Mouse (Mus musculus) hindbrain, embryonic 14.5 days (tissue): Measurements from ENCODE around the gene Col6a5. TPM values are rescaled to one million over a fixed set of nuclear protein-coding genes. Genes with fewer than 3 reads are reported as not detected.
A peak's percentile ranks its signal among the peaks of the same experiment; 100 is the strongest.
"Not testable (repeated sequence)": the region's sequence is repeated elsewhere in the genome, so short reads cannot be mapped to it uniquely, and the experiment has no call there.

Source experiments
- ATAC-seq: fragments of 200-750 bp; cut with Nextera tagmentation; 2 replicates; pipeline ENCODE4 v1.8.0; 2017; ENCODE audit warnings: moderate number of reproducible peaks, mild to moderate bottlenecking, moderate TSS enrichment, moderate library complexity; ENCODE audit not compliant: low FRiP score
- DNase-seq: peaks from one replicate; pipeline ENCODE4 v3.0.0-alpha.2; 2015; ENCODE audit warnings: low spot score
- H3K27ac ChIP-seq: fragments of 300-500 bp; sonication (generic); 2 replicates; pipeline ENCODE4 v1.5.1; 2014; ENCODE audit warnings: mild to moderate bottlenecking, moderate library complexity
- H3K27me3 ChIP-seq: fragments of 300-500 bp; sonication (generic); 2 replicates; pipeline ENCODE4 v1.6.1; 2014; ENCODE audit warnings: mild to moderate bottlenecking, low read length, mixed read lengths; ENCODE audit not compliant: control insufficient read depth, insufficient read depth
- H3K36me3 ChIP-seq: fragments of 300-500 bp; sonication (generic); replicated peaks from 2 replicates; pipeline ENCODE4 v1.6.1; 2014; ENCODE audit not compliant: control insufficient read depth, insufficient read depth
- H3K4me1 ChIP-seq: fragments of 300-500 bp; sonication (generic); replicated peaks from 2 replicates; pipeline ENCODE4 v1.6.1; 2014; ENCODE audit warnings: antibody characterized with exemption, low read length, mixed read lengths; ENCODE audit not compliant: control insufficient read depth, insufficient read depth
- H3K4me2 ChIP-seq: fragments of 300-500 bp; sonication (generic); replicated peaks from 2 replicates; pipeline ENCODE4 v1.6.1; 2014; ENCODE audit warnings: mild to moderate bottlenecking, moderate library complexity
- H3K4me3 ChIP-seq: fragments of 300-500 bp; sonication (generic); replicated peaks from 2 replicates; pipeline ENCODE4 v1.5.1; 2014; ENCODE audit warnings: mild to moderate bottlenecking, low read length
- H3K9ac ChIP-seq: fragments of 300-500 bp; sonication (generic); 2 replicates; pipeline ENCODE4 v1.6.1; 2014
- H3K9me3 ChIP-seq: fragments of 300-500 bp; sonication (generic); 2 replicates; pipeline ENCODE4 v1.6.1; 2016; ENCODE audit warnings: low read length; ENCODE audit not compliant: control insufficient read depth
- WGBS: fragments of 180-500 bp; shearing (Covaris S2); extraction: QIAGEN DNeasy Blood & Tissue Kit; methylation state at CpG from one replicate; pipeline ENCODE4 v1.1.7; 2014; 5-methylcytosine and 5-hydroxymethylcytosine counted together
- polyA plus RNA-seq: library from polyadenylated mRNA; unstranded; fragments of >200 nt; fragmentation: Nextera tagmentation; extraction: Ambion mirVana; gene quantifications from 2 replicates; pipeline ENCODE4 v1.2.1, GENCODE M21; 2014

Col6a5 gene
- polyA plus RNA-seq, 1 experiment from 2014 or later = not detected

- not testable (repeated sequence) for H3K27me3 ChIP-seq, H3K9ac ChIP-seq, H3K4me2 ChIP-seq, H3K9me3 ChIP-seq, ATAC-seq, H3K36me3 ChIP-seq, DNase-seq, H3K27ac ChIP-seq, H3K4me3 ChIP-seq, H3K4me1 ChIP-seq
- 66% methylated on average over 5 of the region's 5 CpGs for WGBS
These were observed 119.1 kb downstream of the Col6a5 start for GRCm38 (mm10) chr9:105841386-105841785.

DNA sequence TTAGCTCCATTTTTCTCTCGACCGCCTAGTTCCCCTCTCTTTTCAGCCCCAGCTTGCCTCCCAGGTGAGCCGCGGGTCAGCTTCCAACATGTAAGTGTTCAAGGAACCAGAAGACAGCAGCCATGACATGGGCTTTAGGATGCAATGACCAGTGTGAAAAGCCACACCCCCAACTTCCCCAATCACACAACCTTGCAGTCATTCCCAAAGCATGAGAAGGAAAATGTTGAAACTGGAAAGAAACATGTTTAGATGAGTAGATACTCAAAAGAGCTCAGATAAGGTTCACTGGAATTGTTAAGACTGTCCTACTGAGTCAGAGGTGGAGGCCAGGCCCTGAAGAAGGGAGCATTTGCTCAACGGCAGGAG lies 121.3 kb downstream of the Col6a5 start:
- H3K4me1 ChIP-seq = no peaks in the 10 kb centered on the region
- 83% methylated on average over 5 of the region's 5 CpGs for WGBS
- no peak overlapping the region for H3K4me3 ChIP-seq
- DNase-seq (no peak), ATAC-seq (no peak)
- no peak overlapping the region for H3K27ac ChIP-seq
- no peaks in the 10 kb centered on the region for H3K36me3 ChIP-seq
- no peaks in the 10 kb centered on the region for H3K27me3 ChIP-seq
- no peak overlapping the region for H3K9ac ChIP-seq
- H3K4me2 ChIP-seq = no peak overlapping the region
- no peaks in the 10 kb centered on the region for H3K9me3 ChIP-seq

DNA sequence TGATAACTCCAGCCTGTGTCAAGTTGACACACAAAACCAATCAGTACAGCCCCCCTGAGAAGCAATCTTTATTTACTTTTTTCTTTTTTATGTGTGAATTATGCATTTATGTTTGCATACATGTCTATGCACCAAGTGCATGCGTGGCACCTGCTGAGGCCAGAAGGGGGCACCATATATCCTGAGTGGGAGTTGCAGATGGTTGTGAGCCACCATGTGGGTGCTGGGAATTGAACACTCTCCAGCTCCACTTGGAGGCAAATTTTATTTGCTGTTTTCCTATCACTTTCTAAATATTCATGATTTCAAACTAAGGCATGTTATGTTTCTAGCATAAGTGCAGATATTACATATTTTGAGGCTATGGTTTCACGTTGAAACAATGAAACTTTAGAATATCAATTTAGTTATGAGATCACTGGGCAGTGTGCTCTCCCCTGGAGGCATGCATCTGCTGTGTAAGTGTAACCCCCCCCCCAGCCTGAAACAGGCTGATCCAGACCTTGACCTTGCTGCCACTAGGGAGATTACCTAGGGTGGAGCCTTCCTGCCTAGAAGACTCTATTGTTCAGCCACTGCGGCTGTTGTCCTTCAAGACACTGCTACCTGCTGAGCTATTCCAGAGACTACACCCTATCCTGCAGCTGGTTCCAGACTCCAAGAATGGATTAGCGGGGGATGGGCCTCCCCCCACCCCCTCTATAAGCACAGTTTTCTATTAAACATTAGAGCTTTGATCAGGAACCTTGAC lies 121.9 kb downstream of the Col6a5 start:
- H3K4me2 ChIP-seq = no peak overlapping the region
- ATAC-seq (no peak), DNase-seq (no peak)
- WGBS = 85% methylated on average over 4 of the region's 4 CpGs
- H3K9me3 ChIP-seq = no peaks in the 10 kb centered on the region
- H3K27me3 ChIP-seq = no peaks in the 10 kb centered on the region
- no peaks in the 10 kb centered on the region for H3K36me3 ChIP-seq
- no peak overlapping the region for H3K9ac ChIP-seq
- H3K27ac ChIP-seq = no peak overlapping the region
- no peaks in the 10 kb centered on the region for H3K4me1 ChIP-seq
- H3K4me3 ChIP-seq = no peak overlapping the region

- DNase-seq (no peak), ATAC-seq (no peak)
- WGBS = 75% methylated on average over 7 of the region's 7 CpGs
- Histone ChIP-seq H3K27me3 (no peaks in the 10 kb centered on the region), H3K9ac (no peak overlapping the region), H3K4me2 (no peak overlapping the region), H3K9me3 (no peaks in the 10 kb centered on the region), H3K36me3 (no peaks in the 10 kb centered on the region), H3K4me1 (no peaks in the 10 kb centered on the region), H3K4me3 (no peak overlapping the region), H3K27ac (no peak overlapping the region)
These were observed 124.9 kb downstream of the Col6a5 start for GRCm38 (mm10) chr9:105835587-105835986.

DNA sequence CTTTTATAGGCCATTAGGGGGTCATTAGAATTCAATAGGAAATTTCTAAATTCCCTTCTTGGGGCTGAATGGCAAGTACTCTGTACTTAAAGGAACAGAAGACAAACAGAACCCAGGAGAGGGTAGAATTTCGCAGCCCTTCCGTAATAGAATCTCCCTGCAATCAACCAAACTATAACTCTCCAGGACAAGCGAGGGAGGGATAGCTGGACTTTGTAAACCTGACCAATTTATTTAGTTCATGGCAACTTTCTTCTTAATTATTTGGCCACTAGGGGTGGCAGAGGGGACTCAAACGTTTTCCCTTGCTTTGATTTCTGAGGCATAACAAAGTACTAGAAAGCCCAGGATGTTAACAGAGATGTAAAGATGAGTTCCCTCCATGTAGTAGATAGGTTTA lies 125.6 kb downstream of the Col6a5 start:
- Histone ChIP-seq H3K4me3 (no peak overlapping the region), H3K27ac (no peak overlapping the region), H3K4me1 (no peaks in the 10 kb centered on the region), H3K9ac (no peak overlapping the region), H3K27me3 (no peaks in the 10 kb centered on the region), H3K4me2 (no peak overlapping the region), H3K9me3 (no peaks in the 10 kb centered on the region), H3K36me3 (no peaks in the 10 kb centered on the region)
- DNase-seq = no peak
- 51% methylated on average over 4 of the region's 4 CpGs for WGBS
- no peak for ATAC-seq

DNA sequence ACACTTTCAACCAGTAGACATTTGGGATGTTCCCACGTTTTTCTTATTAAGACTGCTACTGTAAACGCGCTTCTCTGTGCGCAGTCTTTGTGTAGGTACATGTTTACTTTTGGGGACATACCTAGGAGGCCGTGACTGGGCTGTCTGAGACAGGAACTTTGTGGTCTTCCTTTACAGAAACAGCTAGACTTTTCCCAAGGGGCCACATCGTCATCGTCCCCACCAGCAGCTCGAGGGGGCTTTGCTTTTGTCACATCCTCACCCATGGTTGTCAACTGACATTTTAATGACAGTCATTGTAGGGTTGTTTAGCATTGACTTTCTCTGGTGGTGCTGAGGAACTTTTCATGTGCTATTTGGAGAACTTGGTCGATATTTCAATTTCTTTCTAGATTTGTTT lies 129.2 kb downstream of the Col6a5 start:
- Histone ChIP-seq H3K27ac (no peak overlapping the region), H3K4me2 (no peak overlapping the region), H3K27me3 (no peaks in the 10 kb centered on the region; the same call in 1 of the 2 replicates), H3K36me3 (no peaks in the 10 kb centered on the region), H3K9me3 (no peaks in the 10 kb centered on the region), H3K4me3 (no peak overlapping the region), H3K9ac (no peak overlapping the region), H3K4me1 (0 out of 2 replicates have a peak, but pooled peaks cover 9% of the 10 kb centered on the region)
- ATAC-seq = no peak
- 92% methylated on average over 9 of the region's 9 CpGs for WGBS
- DNase-seq = no peak

GRCm38 (mm10) chr9:105827791-105828385 lies 132.6 kb downstream of the Col6a5 start, which contains the start of gene Col6a6:
Gene Col6a6 (minus strand): TSS chr9:105828160.
- WGBS = 17% methylated on average over 20 of the region's 20 CpGs
- H3K4me2 ChIP-seq = peak within 1 kb of the TSS; percentile 28

DNA sequence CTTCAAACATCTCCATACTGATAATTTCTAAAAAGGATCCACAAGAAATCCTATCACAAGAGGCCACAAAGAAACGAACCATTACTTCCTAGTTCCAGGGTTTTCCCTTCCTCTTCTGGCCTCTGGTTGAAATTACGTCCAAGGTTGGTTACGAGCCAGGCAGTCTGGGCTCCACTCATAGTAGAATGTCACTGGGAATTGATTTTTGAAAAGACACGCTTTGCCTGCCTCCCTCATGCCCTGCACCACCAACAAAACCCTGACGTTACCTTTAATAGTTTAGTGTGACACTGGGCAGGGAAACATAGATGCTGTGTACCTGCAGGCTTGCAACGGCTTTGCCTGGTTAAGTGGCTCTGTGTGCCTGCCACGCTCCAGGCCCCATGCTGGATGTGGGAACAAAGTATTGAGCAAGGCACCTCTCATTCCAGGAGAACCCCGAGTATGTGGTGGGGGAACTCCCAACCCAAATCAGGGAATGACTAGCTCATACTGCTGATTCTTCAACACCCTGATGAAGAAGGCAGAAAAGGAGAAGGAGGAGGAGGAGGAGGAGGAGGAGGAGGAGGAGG lies 133.3 kb downstream of the Col6a5 start:
- Histone ChIP-seq H3K36me3 (no peaks in the 10 kb centered on the region), H3K27ac (no peak overlapping the region), H3K4me1 (0 out of 2 replicates have a peak, but pooled peaks cover 9% of the 10 kb centered on the region), H3K9ac (no peak overlapping the region), H3K27me3 (no peaks in the 10 kb centered on the region; the same call in 1 of the 2 replicates), H3K4me3 (no peak overlapping the region), H3K9me3 (no peaks in the 10 kb centered on the region), H3K4me2 (no peak overlapping the region)
- WGBS = 69% methylated on average over 8 of the region's 8 CpGs
- DNase-seq (no peak), ATAC-seq (no peak)

More at GRCm38 (mm10) chr9:105827791-105828385, 132.6 kb downstream of the Col6a5 start, which contains the start of gene Col6a6:
- Histone ChIP-seq H3K9me3 (no peaks in the 10 kb centered on the region), H3K27me3 (no peaks in the 10 kb centered on the region; the same call in 1 of the 2 replicates), H3K4me3 (no peak within 1 kb of the TSS), H3K27ac (no peak within 1 kb of the TSS), H3K9ac (no peak within 1 kb of the TSS), H3K36me3 (no peaks in the 10 kb centered on the region), H3K4me1 (0 out of 2 replicates have a peak, but pooled peaks cover 9% of the 10 kb centered on the region)
- ATAC-seq = no peak
- DNase-seq = no peak

GRCm38 (mm10) chr9:105820711-105821110 lies 139.7 kb downstream of the Col6a5 start:
- no peak for ATAC-seq
- Histone ChIP-seq H3K9me3 (no peaks in the 10 kb centered on the region), H3K27me3 (no peaks in the 10 kb centered on the region), H3K4me3 (no peak overlapping the region), H3K4me1 (no peaks in the 10 kb centered on the region), H3K4me2 (no peak overlapping the region), H3K27ac (no peak overlapping the region), H3K9ac (no peak overlapping the region), H3K36me3 (no peaks in the 10 kb centered on the region)
- WGBS = 92% methylated on average over 6 of the region's 6 CpGs
- DNase-seq = no peak
